Mouse (Mus musculus) megakaryocyte, embryonic 14.5 days (primary cell): ENCODE results near the gene Actl7a. TPM values are rescaled to one million over a fixed set of nuclear protein-coding genes. Genes with fewer than 3 reads are reported as not detected.

ENCODE experiments used
- H3K27me3 ChIP-seq: replicated peaks from 2 replicates; pipeline ENCODE3; 2012; ENCODE audit warnings: inconsistent platforms
- H3K36me3 ChIP-seq: replicated peaks from 2 replicates; pipeline ENCODE3; 2012; ENCODE audit warnings: low read length, inconsistent platforms, mixed read lengths
- H3K4me1 ChIP-seq: 2 replicates; pipeline ENCODE4 v1.6.1; 2012; ENCODE audit warnings: inconsistent platforms
- H3K4me3 ChIP-seq: replicated peaks from 2 replicates; pipeline ENCODE3; 2012; ENCODE audit warnings: moderate library complexity, mild to moderate bottlenecking, inconsistent platforms
- H3K9me3 ChIP-seq: 2 replicates; pipeline ENCODE4 v1.6.1; 2012; ENCODE audit warnings: inconsistent platforms
- FLI1 ChIP-seq: IDR thresholded peaks from 2 replicates; pipeline ENCODE4 v1.6.1; 2012; ENCODE audit warnings: low read length, inconsistent platforms, mixed read lengths
- GATA1 ChIP-seq: IDR thresholded peaks from 3 replicates; pipeline ENCODE4 v1.6.1; 2012; ENCODE audit warnings: mixed read lengths, low read length, inconsistent platforms, borderline replicate concordance
- polyA plus RNA-seq: library from polyadenylated mRNA; stranded (reverse); fragments of >175 nt; gene quantifications from 2 replicates; pipeline ENCODE4 v1.2.3, GENCODE M21; 2012; ENCODE audit warnings: low replicate concordance; ENCODE audit not compliant: insufficient read depth

Gene Actl7a
- polyA plus RNA-seq, result not detected in 2 replicates

GRCm38 (mm10) chr4:56743363-56744195, at the start of gene Actl7a:
TSS of gene Actl7a (plus strand) at chr4:56743413.
- Histone ChIP-seq H3K36me3 (peaks cover 49% of the 10 kb centered on the region), H3K27me3 (peaks cover 5% of the 10 kb centered on the region), H3K9me3 (no peaks in the 10 kb centered on the region), H3K4me1 (peaks cover 4% of the 10 kb centered on the region; the same call in 1 of the 2 replicates), H3K4me3 (no peak within 1 kb of the TSS)
- no peak for TF ChIP-seq GATA1
- no peak for TF ChIP-seq FLI1

- H3K4me1 ChIP-seq, result no peaks in the 10 kb centered on the region
- H3K27me3 ChIP-seq, result no peaks in the 10 kb centered on the region
- H3K36me3 ChIP-seq, result no peaks in the 10 kb centered on the region
- H3K9me3 ChIP-seq, result peaks cover 5% of the 10 kb centered on the region; the same call in 1 of the 2 replicates
- H3K4me3 ChIP-seq, result peak overlapping the region; percentile 10
- no peak for TF ChIP-seq FLI1
- no peak for TF ChIP-seq GATA1
Observed at GRCm38 (mm10) chr4:56696401-56696800, 46.8 kb upstream of the Actl7a start.

GRCm38 (mm10) chr4:56698671-56699070, 44.5 kb upstream of the Actl7a start:
- H3K27me3 ChIP-seq, result no peaks in the 10 kb centered on the region
- H3K4me3 ChIP-seq, result no peak overlapping the region
- no peaks in the 10 kb centered on the region for H3K36me3 ChIP-seq
- no peaks in the 10 kb centered on the region for H3K9me3 ChIP-seq
- no peaks in the 10 kb centered on the region for H3K4me1 ChIP-seq
- TF ChIP-seq GATA1, result no peak
- no peak for TF ChIP-seq FLI1

- peaks cover 2% of the 10 kb centered on the region for H3K27me3 ChIP-seq
- TF ChIP-seq GATA1 (no peak), FLI1 (no peak)
- H3K36me3 ChIP-seq, result no peaks in the 10 kb centered on the region
- no peaks in the 10 kb centered on the region for H3K4me1 ChIP-seq
- H3K4me3 ChIP-seq, result peak overlapping the region; percentile 76
- no peaks in the 10 kb centered on the region for H3K9me3 ChIP-seq
Observed at GRCm38 (mm10) chr4:56702234-56702633, 41.0 kb upstream of the Actl7a start.

GRCm38 (mm10) chr4:56713155-56713554, 30.1 kb upstream of the Actl7a start:
- no peaks in the 10 kb centered on the region for H3K9me3 ChIP-seq
- no peak overlapping the region for H3K4me3 ChIP-seq
- H3K36me3 ChIP-seq, result no peaks in the 10 kb centered on the region
- H3K27me3 ChIP-seq, result no peaks in the 10 kb centered on the region
- no peak for TF ChIP-seq GATA1
- TF ChIP-seq FLI1, result no peak
- no peaks in the 10 kb centered on the region for H3K4me1 ChIP-seq

GRCm38 (mm10) chr4:56716801-56717200, 26.4 kb upstream of the Actl7a start:
- TF ChIP-seq FLI1 (no peak), GATA1 (no peak)
- Histone ChIP-seq H3K9me3 (no peaks in the 10 kb centered on the region), H3K27me3 (peaks cover 2% of the 10 kb centered on the region), H3K36me3 (no peaks in the 10 kb centered on the region), H3K4me1 (no peaks in the 10 kb centered on the region), H3K4me3 (no peak overlapping the region)

- H3K36me3 ChIP-seq, result no peaks in the 10 kb centered on the region
- no peaks in the 10 kb centered on the region for H3K9me3 ChIP-seq
- peaks cover 2% of the 10 kb centered on the region for H3K27me3 ChIP-seq
- no peak for TF ChIP-seq FLI1
- H3K4me1 ChIP-seq, result no peaks in the 10 kb centered on the region
- no peak overlapping the region for H3K4me3 ChIP-seq
Observed at GRCm38 (mm10) chr4:56717932-56718331, 25.3 kb upstream of the Actl7a start.

- TF ChIP-seq FLI1 (no peak), GATA1 (no peak)
- Histone ChIP-seq H3K4me3 (no peak overlapping the region), H3K27me3 (peaks cover 2% of the 10 kb centered on the region), H3K36me3 (no peaks in the 10 kb centered on the region), H3K9me3 (no peaks in the 10 kb centered on the region), H3K4me1 (no peaks in the 10 kb centered on the region)
Observed at GRCm38 (mm10) chr4:56718573-56719442, 24.4 kb upstream of the Actl7a start.

GRCm38 (mm10) chr4:56719456-56719855, 23.8 kb upstream of the Actl7a start:
- Histone ChIP-seq H3K36me3 (no peaks in the 10 kb centered on the region), H3K27me3 (peaks cover 2% of the 10 kb centered on the region), H3K4me1 (no peaks in the 10 kb centered on the region), H3K4me3 (no peak overlapping the region), H3K9me3 (no peaks in the 10 kb centered on the region)
- TF ChIP-seq GATA1 (no peak), FLI1 (no peak)

GRCm38 (mm10) chr4:56720403-56720802, 22.8 kb upstream of the Actl7a start:
- H3K4me3 ChIP-seq, result no peak overlapping the region
- TF ChIP-seq GATA1 (no peak), FLI1 (no peak)

More at GRCm38 (mm10) chr4:56720403-56720802, 22.8 kb upstream of the Actl7a start:
- Histone ChIP-seq H3K27me3 (peaks cover 2% of the 10 kb centered on the region), H3K36me3 (no peaks in the 10 kb centered on the region), H3K9me3 (no peaks in the 10 kb centered on the region), H3K4me1 (no peaks in the 10 kb centered on the region)
